Mouse (Mus musculus): Measurements from ENCODE around the gene Ccnd1. TPM values are rescaled to one million over a fixed set of nuclear protein-coding genes. Genes with fewer than 3 reads are reported as not detected.

Ccnd1 gene
- polyA plus RNA-seq, 3 experiments from 2014 or later: 1.2 to 1.8 (median 1.5) TPM

GRCm38 (mm10) chr7:144938661-144939343 lies 923 bp downstream of the Ccnd1 start:
- no peak for ATAC-seq

- ATAC-seq: no peak
Observed at GRCm38 (mm10) chr7:144937899-144938517, 1.7 kb downstream of the Ccnd1 start.

- peak; percentile 83 for ATAC-seq
Observed at GRCm38 (mm10) chr7:144937490-144937889, 2.2 kb downstream of the Ccnd1 start.

GRCm38 (mm10) chr7:144936311-144936880 lies 3.3 kb downstream of the Ccnd1 start:
- ATAC-seq: no peak

- no peak for ATAC-seq
Observed at GRCm38 (mm10) chr7:144935563-144935962, 4.2 kb downstream of the Ccnd1 start.

- ATAC-seq: no peak
Observed at GRCm38 (mm10) chr7:144934901-144935300, 4.8 kb downstream of the Ccnd1 start.

GRCm38 (mm10) chr7:144933796-144934195 lies 5.9 kb downstream of the Ccnd1 start:
- ATAC-seq: no peak

- ATAC-seq: no peak
Observed at GRCm38 (mm10) chr7:144933336-144933735, 6.4 kb downstream of the Ccnd1 start.

- no peak for ATAC-seq
Observed at GRCm38 (mm10) chr7:144932389-144932937, 7.3 kb downstream of the Ccnd1 start.

GRCm38 (mm10) chr7:144931778-144932177 lies 7.9 kb downstream of the Ccnd1 start:
- peak; percentile 35 for ATAC-seq

- ATAC-seq: no peak
Observed at GRCm38 (mm10) chr7:144929931-144930330, 9.8 kb downstream of the Ccnd1 start.

GRCm38 (mm10) chr7:144929506-144929905 lies 10.2 kb downstream of the Ccnd1 start:
- no peak for ATAC-seq

- no peak for ATAC-seq
Observed at GRCm38 (mm10) chr7:144928889-144929210, 10.9 kb downstream of the Ccnd1 start.

- no peak for ATAC-seq
Observed at GRCm38 (mm10) chr7:144928009-144928888, 11.5 kb downstream of the Ccnd1 start.

GRCm38 (mm10) chr7:144927591-144927990 lies 12.1 kb downstream of the Ccnd1 start:
- no peak for ATAC-seq

- ATAC-seq: no peak
Observed at GRCm38 (mm10) chr7:144918823-144919222, 20.9 kb downstream of the Ccnd1 start.

- peak; percentile 92 for ATAC-seq
Observed at GRCm38 (mm10) chr7:144914948-144915750, 24.6 kb downstream of the Ccnd1 start, which contains the start of gene LTO1. TSS of gene LTO1 (plus strand) at chr7:144915100.

GRCm38 (mm10) chr7:144914296-144914947 lies 25.3 kb downstream of the Ccnd1 start:
- ATAC-seq: peak; percentile 89

GRCm38 (mm10) chr7:144912897-144913296 lies 26.8 kb downstream of the Ccnd1 start:
- ATAC-seq: no peak

- no peak for ATAC-seq
Observed at GRCm38 (mm10) chr7:144911121-144911520, 28.6 kb downstream of the Ccnd1 start.

GRCm38 (mm10) chr7:144908705-144909104 lies 31.0 kb downstream of the Ccnd1 start:
- ATAC-seq: no peak

Measured in inflammation-experienced regulatory T-cells, adult 6 months (primary cell).